Mouse (Mus musculus): ENCODE data around the gene Mettl8. TPM values are rescaled to one million over a fixed set of nuclear protein-coding genes. Genes with fewer than 3 reads are reported as not detected.

Mettl8 gene
- polyA plus RNA-seq, 1 experiment from 2014 or later, result 15.7 TPM

DNA sequence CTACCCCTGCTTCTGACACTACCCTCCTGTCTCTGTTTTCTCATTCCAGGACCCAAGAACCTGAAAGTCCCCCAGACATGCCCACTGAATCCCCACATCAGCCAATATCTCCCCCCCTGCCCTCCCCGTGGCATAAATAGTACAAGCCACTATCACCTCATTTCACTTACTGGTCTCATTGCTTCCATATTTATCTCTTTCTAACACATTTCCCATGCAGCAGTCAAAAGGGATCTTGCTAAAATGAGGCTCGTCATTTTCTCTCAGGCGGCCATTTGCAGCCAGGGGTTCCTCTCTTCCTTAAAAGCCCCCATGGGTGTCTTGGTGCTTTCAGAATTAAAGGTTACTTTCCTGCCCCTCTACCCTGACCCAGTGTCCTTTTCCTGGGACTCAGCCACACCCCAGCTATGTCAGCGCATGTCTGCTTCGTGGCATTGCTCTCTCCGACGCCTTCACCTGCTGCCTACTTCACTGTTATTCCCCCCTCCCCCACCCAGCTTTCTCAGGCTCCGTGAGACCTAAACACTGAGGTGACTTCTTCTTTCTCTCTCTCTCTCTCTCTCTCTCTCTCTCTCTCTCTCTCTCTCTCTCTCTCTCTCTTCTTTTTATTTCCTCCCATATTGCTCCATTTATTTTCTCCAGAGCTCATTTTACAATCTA is 134.3 kb downstream of the Mettl8 start:
- H3K4me3 ChIP-seq (replicated peaks; ENCODE audit: low read depth, low read length), result no peak overlapping the region
- H3K4me1 ChIP-seq (replicated peaks; ENCODE audit: insufficient read depth, low read length), result no peaks in the 10 kb centered on the region
- no peak for DNase-seq (ENCODE audit: low spot score)
- ATAC-seq (replicated peaks; ENCODE audit: low FRiP score, low read depth), result no peak
- H3K4me2 ChIP-seq (ENCODE audit: low read length), result no peak overlapping the region
- no peaks in the 10 kb centered on the region for H3K36me3 ChIP-seq (ENCODE audit: insufficient read depth, low read length)
- no peak overlapping the region for H3K27ac ChIP-seq
- TF ChIP-seq CTCF (IDR thresholded peaks at IDR 0.05; ENCODE audit: low read depth), result no peak
- H3K9ac ChIP-seq (ENCODE audit: low read depth, low read length), result no peak overlapping the region
- 59% methylated on average over 8 of the region's 8 CpGs for WGBS
- H3K27me3 ChIP-seq (ENCODE audit: insufficient read depth, low read length), result no peaks in the 10 kb centered on the region
- no peaks in the 10 kb centered on the region for H3K9me3 ChIP-seq (replicated peaks; ENCODE audit: low read length)

- TF ChIP-seq CTCF (IDR thresholded peaks at IDR 0.05; ENCODE audit: low read depth), result no peak
- 44% methylated on average over 2 of the region's 2 CpGs for WGBS
- Histone ChIP-seq H3K4me1 (replicated peaks; ENCODE audit: insufficient read depth, low read length) (no peaks in the 10 kb centered on the region), H3K36me3 (ENCODE audit: insufficient read depth, low read length) (no peaks in the 10 kb centered on the region), H3K4me2 (ENCODE audit: low read length) (no peak overlapping the region), H3K4me3 (replicated peaks; ENCODE audit: low read depth, low read length) (no peak overlapping the region), H3K27ac (no peak overlapping the region), H3K27me3 (ENCODE audit: insufficient read depth, low read length) (no peaks in the 10 kb centered on the region), H3K9me3 (replicated peaks; ENCODE audit: low read length) (no peaks in the 10 kb centered on the region), H3K9ac (ENCODE audit: low read depth, low read length) (no peak overlapping the region)
- no peak for DNase-seq (ENCODE audit: low spot score)
- no peak for ATAC-seq (replicated peaks; ENCODE audit: low FRiP score, low read depth)
These were observed 135.4 kb downstream of the Mettl8 start for GRCm38 (mm10) chr2:70919913-70920522.

DNA sequence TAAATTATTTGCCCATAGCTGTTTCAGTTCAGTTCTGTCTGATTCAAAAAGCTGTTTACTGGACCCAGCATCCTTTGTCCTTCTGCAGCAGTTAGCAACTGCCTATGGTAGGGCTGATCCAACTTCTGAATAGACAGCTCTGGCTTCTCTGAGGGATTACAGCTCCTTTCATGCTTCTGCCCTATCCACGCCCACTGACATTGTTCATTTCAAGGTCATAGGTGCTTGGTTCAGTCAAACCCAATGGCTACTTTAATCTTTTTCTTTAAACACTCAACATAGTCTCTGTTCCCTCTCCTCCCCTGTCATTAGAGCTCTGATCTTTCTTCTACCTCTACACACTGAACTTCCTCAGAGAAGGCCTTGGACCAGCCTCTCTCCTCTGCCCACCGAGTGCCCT is 136.9 kb downstream of the Mettl8 start:
- TF ChIP-seq CTCF (IDR thresholded peaks at IDR 0.05; ENCODE audit: low read depth), result no peak
- no peaks in the 10 kb centered on the region for H3K27me3 ChIP-seq (ENCODE audit: insufficient read depth, low read length)
- no peaks in the 10 kb centered on the region for H3K36me3 ChIP-seq (ENCODE audit: insufficient read depth, low read length)
- ATAC-seq (replicated peaks; ENCODE audit: low FRiP score, low read depth) (no peak), DNase-seq (ENCODE audit: low spot score) (no peak)
- H3K27ac ChIP-seq, result no peak overlapping the region
- no peak overlapping the region for H3K4me3 ChIP-seq (replicated peaks; ENCODE audit: low read depth, low read length)
- no peaks in the 10 kb centered on the region for H3K4me1 ChIP-seq (replicated peaks; ENCODE audit: insufficient read depth, low read length)
- H3K9ac ChIP-seq (ENCODE audit: low read depth, low read length), result no peak overlapping the region
- 95% methylated on average over 2 of the region's 2 CpGs for WGBS
- H3K9me3 ChIP-seq (replicated peaks; ENCODE audit: low read length), result no peaks in the 10 kb centered on the region
- no peak overlapping the region for H3K4me2 ChIP-seq (ENCODE audit: low read length)

Other genes with a start within 250 kb of the Mettl8 start
- 36.5 and 40.8 TPM in 2 replicates for gene Tlk1, start 229.9 kb downstream of the Mettl8 start, polyA plus RNA-seq (2015; fragmentation: Nextera tagmentation; extraction: Ambion mirVana)
- gene Dcaf17, start 255 bp downstream of the Mettl8 start, polyA plus RNA-seq (2015; fragmentation: Nextera tagmentation; extraction: Ambion mirVana), result 27.3 and 33.6 TPM in 2 replicates
- gene Cybrd1, start 62.3 kb upstream of the Mettl8 start, polyA plus RNA-seq (2015; fragmentation: Nextera tagmentation; extraction: Ambion mirVana), result 1.0 and 1.2 TPM in 2 replicates
- gene Dync1i2, start 156.1 kb upstream of the Mettl8 start, polyA plus RNA-seq (2015; fragmentation: Nextera tagmentation; extraction: Ambion mirVana), result 80.9 and 88.8 TPM in 2 replicates

Data from kidney, postnatal 0 days (tissue).